Mouse (Mus musculus): ENCODE data around the gene Traf3ip1.
A peak's percentile ranks its signal among the peaks of the same experiment; 100 is the strongest.

Traf3ip1 gene

GRCm38 (mm10) chr1:91537786-91538569 lies 43.5 kb downstream of the Traf3ip1 start:
- no peak for DNase-seq

- no peak for DNase-seq
Measured at GRCm38 (mm10) chr1:91538570-91538929, 44.1 kb downstream of the Traf3ip1 start.

- no peak for DNase-seq
Measured at GRCm38 (mm10) chr1:91539246-91539645, 44.8 kb downstream of the Traf3ip1 start.

DNA sequence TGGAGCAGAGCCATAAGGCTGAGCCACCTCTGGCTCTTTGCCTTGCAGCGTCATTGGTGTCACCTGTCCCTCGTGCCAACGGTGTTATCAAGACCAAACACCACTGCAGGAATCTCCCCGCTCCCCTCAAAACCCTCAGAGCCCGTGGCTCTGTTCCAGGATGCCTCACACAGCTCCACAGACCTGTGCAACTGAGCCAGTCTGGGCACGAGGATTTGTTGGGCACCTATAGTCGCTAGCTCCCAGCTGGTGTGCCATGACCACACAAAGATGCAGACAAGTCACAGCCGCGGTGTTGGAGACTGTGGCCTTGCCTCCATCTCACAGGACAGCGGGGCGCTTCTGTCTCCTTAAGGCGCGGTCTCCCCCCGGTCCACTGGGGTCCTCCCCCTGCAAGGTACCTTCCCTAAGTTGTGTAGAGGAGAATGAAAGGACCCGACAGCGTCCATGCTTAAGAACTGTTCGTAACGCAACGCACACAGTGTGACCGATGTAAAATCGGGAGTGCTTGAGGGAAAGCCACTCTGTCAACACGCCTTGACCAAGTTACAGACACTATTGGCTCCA lies 45.3 kb downstream of the Traf3ip1 start:
- DNase-seq, result peak; percentile 32

DNA sequence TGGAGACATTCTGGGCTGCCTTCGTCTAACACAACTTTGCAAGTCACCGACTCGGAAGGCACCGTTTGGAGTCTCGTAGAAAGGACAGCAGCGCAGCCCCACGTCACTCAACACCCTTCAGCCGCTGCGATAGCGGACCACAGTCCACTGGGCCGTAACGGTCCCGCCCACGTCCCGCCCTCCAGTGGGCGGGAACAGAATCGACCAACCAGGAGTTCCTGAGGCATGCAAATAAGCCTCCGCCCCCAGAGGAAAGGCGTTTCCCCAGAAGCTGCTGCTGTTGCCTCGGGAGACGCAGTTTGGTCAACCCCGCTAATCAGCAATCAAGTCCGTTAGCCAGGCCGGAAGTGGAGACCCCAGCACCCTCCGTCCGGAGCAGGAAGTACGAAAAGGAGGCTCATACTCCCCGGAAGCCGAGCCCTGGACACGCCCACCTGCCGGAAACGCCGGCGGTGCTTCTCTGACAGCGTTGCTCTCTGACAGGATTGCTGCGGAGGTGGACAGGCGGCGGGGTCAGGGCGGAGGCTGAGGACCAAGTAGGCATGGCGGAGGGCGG lies 45.9 kb downstream of the Traf3ip1 start, which contains the start of gene Asb1:
TSS of gene Asb1 (plus strand) at position 274 of the 556 bp plus-strand sequence.
- DNase-seq, result peak; percentile 98

DNA sequence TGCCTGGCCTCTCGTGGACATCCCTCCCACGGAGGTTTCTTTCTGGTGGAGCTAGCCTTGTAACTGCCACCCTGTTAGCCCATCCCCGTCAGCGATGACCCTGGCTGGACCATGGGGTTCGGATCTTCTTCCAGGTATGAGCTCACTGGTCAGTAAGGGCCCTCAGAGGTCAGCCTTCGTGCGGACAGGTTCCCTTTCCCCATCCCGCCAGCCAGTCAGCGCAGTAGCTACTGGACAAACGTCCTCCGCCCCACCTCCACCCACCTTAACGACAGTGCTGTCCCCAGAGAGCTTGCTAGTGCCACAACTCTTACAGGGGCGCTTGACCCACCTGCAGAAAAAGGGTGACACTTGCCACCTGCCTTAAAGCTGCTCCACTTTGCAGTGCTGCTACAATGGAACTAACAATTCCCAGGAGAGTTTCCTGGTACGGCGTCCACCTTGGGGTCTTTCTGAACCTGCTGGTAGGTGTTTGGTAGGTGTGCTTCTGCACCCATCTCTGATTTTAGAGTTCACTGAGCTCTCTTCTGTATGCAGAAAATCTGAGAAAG lies 46.7 kb downstream of the Traf3ip1 start:
- DNase-seq, result peak; percentile 19

DNA sequence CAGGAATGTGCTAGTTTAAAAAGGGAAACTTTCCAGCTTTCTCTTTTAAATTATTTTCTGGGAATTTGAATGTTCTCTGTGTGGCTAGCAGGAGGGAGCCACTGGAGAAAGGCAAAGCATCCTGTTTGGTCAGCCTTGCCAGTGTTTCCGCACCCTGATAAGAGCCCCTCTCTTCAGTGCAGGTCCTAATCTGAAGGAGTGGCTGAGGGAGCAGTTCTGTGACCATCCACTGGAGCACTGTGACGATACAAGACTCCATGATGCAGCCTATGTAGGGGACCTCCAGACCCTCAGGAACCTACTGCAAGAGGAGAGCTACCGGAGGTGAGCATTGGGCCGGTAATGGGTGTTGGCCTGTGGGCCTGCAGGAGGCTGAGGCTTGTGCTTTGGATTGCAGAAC lies 49.5 kb downstream of the Traf3ip1 start:
- no peak for DNase-seq

GRCm38 (mm10) chr1:91545226-91545625 lies 50.8 kb downstream of the Traf3ip1 start:
- DNase-seq, result no peak

DNA sequence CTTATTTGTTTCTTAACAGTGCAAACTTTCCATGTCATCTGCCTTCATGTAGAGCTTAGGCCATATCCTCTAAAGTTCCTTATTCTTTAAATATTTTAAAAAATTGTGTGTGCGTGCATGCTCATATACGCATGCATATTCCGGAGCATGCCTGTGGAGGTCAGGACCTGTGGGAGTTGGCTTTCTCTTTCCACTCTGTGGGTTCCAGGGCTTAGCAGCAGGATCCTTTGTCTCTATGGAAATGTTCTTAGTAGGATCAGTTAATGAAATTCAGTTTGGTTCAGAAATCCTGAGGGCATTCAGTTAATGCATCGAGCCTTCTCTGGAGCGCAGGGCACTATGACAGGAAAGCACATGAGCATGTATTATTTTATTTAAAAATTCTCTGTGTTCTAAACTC lies 53.1 kb downstream of the Traf3ip1 start:
- DNase-seq, result no peak

GRCm38 (mm10) chr1:91549073-91549472 lies 54.6 kb downstream of the Traf3ip1 start:
- DNase-seq, result no peak

- DNase-seq, result no peak
Measured at GRCm38 (mm10) chr1:91557099-91557498, 62.7 kb downstream of the Traf3ip1 start.

DNA sequence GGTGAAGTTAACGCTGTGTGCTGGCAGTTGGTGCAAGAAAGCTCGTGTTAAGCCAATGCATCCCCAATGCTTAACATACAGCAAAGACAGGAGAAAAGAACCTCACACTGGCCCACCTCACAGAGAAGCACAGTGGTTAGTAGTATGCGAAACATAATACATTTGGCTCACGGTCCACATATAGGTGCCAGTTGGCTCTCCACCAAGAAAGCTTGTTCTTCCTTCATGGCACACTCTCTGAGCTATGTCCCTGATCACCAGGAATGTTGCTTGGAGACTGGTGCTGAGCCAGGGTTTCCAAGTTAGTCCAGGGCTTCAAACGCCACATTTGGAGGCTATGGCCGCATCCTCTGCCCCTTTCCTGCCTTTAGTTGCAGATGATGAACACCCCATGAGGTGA lies 66.8 kb downstream of the Traf3ip1 start:
- DNase-seq, result no peak

DNA sequence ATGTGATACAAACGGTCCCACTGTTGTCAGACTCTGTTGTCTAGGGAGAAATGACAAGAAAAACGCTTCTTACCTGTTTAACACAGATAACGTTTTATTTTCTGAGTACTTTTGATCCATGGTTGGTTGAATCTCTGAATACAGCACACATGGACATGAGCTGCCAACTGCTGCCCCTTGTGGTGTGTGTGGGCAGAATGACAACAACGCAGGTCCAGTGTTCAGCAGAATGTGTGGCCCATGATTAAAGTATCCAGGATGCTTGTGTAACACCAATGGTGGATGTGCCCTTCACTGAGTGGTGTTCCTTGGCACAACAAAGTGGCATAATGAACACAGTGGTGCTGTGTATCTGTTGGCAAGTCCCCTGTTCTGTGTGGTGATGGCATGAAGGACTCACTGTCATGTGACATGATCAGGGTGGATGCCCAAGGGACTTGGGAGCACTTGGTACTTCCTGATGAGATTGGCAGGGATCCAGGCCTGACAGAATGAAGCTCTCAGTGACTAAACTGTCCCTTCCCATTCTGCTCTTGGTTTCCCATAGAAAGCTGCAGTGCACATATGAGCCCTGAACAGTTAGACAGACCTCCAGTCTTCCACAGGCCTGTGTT lies 68.6 kb downstream of the Traf3ip1 start:
- no peak for DNase-seq

DNA sequence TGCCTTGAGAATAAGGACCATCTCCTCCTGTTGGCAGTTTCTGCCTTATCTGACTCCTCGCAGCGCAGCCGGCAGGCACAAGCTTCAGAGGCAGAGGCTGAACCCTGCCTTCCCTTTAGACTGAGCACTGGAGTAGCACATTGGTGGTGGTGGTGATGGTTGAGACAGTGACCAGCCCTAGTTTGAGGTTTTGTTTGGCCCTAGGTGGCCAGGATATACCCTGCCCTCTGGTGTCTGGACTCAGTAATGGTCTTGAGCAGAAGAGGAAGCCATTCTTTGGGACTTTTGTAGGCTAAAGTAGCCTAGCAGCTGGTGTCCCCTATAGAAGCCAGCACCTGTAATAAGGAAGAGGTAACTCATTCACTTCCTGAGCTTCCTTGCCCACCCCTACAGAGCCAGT lies 69.6 kb downstream of the Traf3ip1 start:
- DNase-seq, result no peak

- no peak for DNase-seq
Measured at GRCm38 (mm10) chr1:91564598-91564997, 70.2 kb downstream of the Traf3ip1 start.

GRCm38 (mm10) chr1:91567269-91567668 lies 72.8 kb downstream of the Traf3ip1 start:
- no peak for DNase-seq

DNA sequence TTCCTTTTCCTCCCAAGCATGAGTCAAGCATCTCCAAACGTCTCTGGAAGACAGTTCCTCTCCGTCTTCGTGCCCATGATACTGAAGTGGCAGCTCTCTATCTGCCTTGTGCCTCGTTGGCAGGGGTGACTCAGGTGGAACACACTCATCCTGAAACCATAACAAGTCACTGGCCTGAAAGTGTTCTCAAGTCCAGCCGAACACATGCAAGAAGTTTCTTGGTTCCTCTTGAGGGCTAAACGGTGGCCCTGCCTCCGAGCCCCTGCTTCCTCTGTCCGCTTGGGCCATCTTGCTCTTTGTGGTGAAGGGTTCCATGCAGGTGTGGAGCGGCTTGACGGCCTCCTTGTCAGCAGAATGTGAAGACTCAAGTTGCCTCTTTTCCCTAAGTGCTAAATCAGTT lies 78.0 kb downstream of the Traf3ip1 start:
- no peak for DNase-seq

GRCm38 (mm10) chr1:91574208-91574607 lies 79.8 kb downstream of the Traf3ip1 start:
- DNase-seq, result no peak

DNA sequence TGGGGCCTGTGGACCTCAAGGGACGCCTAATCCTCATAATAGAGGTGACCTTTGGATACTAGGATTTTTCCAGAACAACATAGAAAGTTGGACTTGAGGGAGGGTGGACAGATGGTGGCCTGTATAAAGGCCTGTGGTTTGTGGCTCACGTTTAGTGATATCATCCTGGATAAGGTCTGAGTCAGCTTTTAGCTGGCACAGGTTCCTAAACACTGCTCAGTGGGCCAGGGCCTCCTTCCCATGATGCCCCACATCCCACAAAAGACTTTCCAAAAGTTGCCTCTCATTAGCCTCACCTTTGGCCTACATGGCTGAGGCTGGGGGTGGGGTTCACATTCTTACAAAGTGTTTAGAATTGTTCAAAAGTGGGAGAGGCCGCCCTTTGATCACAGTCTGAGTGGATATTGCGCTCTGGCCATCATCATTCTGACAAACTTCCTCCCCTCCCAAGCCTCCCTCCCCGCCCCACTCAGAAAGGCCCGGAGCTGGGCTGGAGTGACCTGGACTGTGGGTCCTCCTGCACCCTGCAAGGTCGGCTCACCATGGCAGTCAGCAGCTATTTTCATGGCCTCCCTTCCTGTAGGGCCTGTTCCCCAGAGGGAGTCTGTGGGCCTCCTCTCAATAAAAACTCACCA lies 83.6 kb downstream of the Traf3ip1 start:
- no peak for DNase-seq

All from kidney, adult 11 months (tissue).